Mouse (Mus musculus): ENCODE data around the gene E130308A19Rik.

Gene E130308A19Rik

DNA sequence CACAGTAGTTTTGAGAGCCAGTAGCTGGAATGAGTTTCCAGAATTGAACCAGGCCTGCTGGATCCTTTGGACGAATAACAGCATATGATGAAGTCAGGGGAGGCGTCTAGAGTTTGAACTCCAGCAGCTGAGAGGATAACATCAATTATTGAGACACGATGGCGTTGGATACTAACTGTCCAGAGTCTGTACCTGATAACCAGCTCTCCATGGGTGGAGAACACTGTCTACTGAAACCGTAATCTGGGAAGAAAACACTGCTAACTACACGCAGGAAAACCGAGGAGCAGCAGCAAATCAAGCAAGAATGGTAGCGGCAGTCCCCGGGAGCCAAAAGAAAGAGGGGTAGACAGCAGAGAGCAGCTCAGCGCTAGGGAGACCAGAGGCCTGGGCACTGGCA is 56.9 kb downstream of the E130308A19Rik start:
- DNase-seq (ENCODE audit: low spot score): no peak

DNA sequence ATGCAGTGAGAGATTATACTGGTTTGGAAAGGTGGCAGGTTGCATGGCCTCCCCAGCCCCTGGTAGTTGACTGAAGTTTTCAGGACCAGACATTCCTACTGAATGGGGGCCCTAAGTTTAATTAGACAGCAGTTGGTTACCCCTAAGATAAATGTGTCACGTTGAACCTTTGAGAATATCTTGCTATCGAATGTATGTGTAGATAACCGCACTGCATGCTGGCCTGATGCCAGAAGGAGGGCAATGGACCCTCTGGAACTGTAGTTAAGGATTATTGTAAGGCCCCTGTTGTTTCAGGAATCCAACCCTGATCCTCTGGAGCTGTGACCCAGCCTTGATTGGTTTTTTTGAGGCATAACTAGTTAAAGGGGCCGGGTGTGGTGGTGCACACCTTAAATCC is 58.3 kb downstream of the E130308A19Rik start:
- DNase-seq (ENCODE audit: low spot score): no peak

GRCm38 (mm10) chr4:59686716-59687115 is 60.7 kb downstream of the E130308A19Rik start:
- no peak for DNase-seq (ENCODE audit: low spot score)

GRCm38 (mm10) chr4:59689055-59689454 is 63.0 kb downstream of the E130308A19Rik start:
- no peak for DNase-seq (ENCODE audit: low spot score)

DNA sequence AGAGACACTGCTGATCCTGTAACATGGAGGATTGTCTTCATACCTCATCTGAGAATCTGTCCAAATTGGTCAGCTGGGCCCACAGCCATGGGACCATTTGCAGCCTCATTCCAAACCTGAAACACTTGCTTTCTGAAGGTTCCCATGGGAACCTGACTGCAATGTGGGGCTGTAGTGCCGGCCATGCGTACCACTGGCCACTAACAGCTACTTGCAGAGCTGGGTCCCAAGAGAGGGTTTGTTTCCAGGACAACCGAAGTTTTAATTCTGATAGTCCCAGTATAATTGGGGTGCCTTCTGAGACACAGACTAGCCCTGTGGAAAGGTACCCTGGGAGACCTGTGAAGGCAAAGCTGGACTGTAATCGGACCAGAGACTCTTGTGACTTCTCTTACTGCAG is 64.1 kb downstream of the E130308A19Rik start:
- DNase-seq (ENCODE audit: low spot score): no peak

GRCm38 (mm10) chr4:59696846-59697245 is 70.8 kb downstream of the E130308A19Rik start:
- no peak for DNase-seq (ENCODE audit: low spot score)

DNA sequence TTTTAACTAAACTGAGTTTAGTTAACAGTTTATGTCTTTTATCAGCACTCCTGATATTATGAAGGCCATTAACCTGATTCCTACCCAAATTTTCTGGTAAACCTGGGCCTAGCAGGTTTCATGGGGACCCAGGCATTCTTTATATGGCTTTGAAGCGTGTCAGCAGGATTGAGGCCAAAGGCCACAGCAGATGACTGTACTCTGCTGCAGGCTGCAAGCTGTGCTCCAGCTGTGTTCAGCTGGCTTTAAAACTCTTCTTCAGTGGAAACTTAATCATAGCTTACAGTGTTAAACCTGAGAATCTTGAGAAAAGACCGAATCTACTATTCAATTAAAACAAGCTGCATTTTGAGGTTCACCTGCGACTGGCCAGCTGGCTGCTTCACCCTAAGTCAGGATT is 71.9 kb downstream of the E130308A19Rik start:
- no peak for DNase-seq (ENCODE audit: low spot score)

DNA sequence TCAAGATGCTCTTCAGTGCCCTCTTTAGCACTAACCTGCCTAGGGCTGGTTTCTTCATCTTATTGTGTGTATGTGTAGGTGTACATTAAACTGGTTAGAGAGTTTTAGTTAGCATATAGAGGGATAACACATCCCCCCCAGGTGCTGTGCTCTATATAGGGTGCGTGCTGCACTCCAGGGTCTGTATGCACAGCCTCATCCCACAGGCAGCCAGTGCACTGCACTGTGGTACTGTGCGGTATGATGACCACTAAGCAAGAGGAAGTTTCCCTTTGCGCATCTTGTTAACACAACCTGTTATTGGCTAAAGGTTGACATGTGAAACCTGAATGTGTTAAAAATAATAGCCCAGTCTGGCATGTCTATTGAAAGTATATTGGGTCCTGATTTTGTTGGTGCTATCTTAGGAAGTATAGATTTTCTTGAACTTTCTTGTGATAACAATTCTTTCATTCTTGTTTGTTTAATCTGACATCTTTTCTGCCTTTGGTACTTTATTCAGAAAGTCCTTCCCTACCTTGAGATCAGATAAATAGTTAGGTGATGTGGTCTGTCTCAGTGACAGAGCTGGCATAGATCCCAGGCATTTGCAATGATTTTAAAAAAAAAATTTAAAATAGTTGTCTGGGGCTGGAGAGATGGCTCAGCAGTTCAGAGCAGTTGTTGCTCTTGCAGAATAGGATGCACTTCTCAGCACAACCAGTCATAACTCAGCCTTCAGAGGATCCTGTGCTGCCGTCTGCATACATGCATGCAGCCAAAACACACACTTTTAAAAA is 73.2 kb downstream of the E130308A19Rik start:
- no peak for DNase-seq (ENCODE audit: low spot score)

GRCm38 (mm10) chr4:59709321-59709720 is 83.3 kb downstream of the E130308A19Rik start:
- no peak for DNase-seq (ENCODE audit: low spot score)

GRCm38 (mm10) chr4:59710736-59711389 is 84.9 kb downstream of the E130308A19Rik start:
- no peak for DNase-seq (ENCODE audit: low spot score)

GRCm38 (mm10) chr4:59712451-59712850 is 86.4 kb downstream of the E130308A19Rik start:
- DNase-seq (ENCODE audit: low spot score): no peak

GRCm38 (mm10) chr4:59712955-59713354 is 86.9 kb downstream of the E130308A19Rik start:
- DNase-seq (ENCODE audit: low spot score): no peak

DNA sequence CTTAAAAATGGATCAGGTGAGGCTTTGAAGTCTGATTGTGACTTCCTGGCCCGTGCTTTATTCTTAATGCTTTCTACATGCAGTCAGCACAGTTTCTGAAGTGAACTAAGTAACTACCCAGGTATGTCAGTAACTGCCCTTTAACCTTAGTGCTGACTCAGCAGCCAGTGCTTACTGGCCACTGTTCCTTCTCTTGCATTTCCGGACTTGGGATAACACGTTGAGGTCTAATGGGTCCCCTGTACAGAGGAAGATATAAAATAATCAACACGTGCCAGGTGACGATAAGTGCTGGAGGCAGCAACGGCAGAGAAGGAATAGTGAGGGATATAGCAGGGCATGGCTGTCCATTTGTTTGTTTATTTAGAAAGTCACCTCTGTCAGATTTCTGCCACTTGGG is 88.5 kb downstream of the E130308A19Rik start:
- DNase-seq (ENCODE audit: low spot score): no peak

DNA sequence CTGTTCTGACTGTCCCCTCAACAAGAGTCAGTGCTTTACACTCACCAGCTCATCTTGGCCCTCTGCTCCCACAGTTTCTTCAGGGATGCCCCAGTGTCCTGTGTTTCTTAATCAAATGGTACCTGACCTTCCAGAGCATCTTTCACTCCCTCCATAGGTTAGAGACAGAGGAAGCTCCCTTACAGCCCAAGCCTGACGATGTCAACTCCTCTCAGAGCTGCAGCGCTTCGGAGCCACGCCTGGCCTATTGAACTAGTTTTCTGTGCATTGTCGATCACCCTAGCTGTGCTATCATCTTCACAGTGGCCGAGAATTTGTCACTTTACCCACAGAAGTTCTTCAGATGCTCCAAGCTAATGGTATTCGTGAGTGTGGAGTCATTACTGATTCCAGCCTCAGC is 88.9 kb downstream of the E130308A19Rik start:
- no peak for DNase-seq (ENCODE audit: low spot score)

- DNase-seq (ENCODE audit: low spot score): no peak
Observed at GRCm38 (mm10) chr4:59715531-59715930, 89.5 kb downstream of the E130308A19Rik start.

GRCm38 (mm10) chr4:59717349-59717748 is 91.3 kb downstream of the E130308A19Rik start:
- no peak for DNase-seq (ENCODE audit: low spot score)

- no peak for DNase-seq (ENCODE audit: low spot score)
Observed at GRCm38 (mm10) chr4:59718542-59718941, 92.5 kb downstream of the E130308A19Rik start.

GRCm38 (mm10) chr4:59719481-59720355 is 93.7 kb downstream of the E130308A19Rik start:
- DNase-seq (ENCODE audit: low spot score): no peak

DNA sequence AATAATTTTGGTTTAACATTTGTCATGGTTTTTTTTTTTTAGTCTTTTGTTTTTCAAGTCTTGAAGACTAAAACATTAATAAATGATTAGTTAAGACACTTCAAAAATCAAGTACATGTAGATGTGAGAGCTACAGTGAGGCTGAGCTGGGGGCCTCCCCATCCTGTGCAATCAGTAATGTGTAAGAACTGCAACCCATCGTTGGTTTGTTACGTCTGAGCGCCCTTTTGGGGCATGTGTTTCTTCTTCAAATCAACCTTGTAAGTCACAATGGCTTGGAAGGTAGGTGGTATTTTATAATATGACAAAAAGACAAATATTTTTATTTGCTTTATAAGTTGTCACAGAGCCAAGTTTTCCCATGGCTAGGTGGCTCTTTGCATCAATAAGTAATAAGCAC is 95.8 kb downstream of the E130308A19Rik start:
- no peak for DNase-seq (ENCODE audit: low spot score)

DNA sequence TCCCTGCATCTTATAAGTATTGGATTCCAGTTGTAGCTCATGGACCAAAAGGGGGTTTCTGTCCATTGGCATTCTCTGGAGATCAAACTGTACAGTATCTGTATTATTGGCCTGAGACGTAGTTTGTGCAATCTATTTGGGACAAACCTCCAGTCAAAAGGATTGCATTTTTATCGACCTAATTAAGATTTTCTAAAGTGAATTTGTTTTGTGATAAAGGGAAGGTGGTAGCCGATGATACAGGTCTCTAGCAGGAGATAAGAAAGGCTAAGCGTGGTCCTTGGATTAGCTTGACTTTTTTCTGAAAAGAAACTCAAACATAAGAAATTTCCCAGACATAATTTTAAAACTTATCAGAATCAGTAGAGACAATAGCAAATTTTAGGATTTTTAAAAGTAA is 99.6 kb downstream of the E130308A19Rik start:
- no peak for DNase-seq (ENCODE audit: low spot score)

- no peak for DNase-seq (ENCODE audit: low spot score)
Observed at GRCm38 (mm10) chr4:59726501-59726900, 100.5 kb downstream of the E130308A19Rik start.

GRCm38 (mm10) chr4:59727187-59727877 is 101.3 kb downstream of the E130308A19Rik start:
- no peak for DNase-seq (ENCODE audit: low spot score)
